Mouse (Mus musculus) kidney, embryonic 15.5 days (tissue): ENCODE results near the gene Dot1l. TPM values are rescaled to one million over a fixed set of nuclear protein-coding genes. Genes with fewer than 3 reads are reported as not detected.

Source experiments
- ATAC-seq: fragments of 200-750 bp; cut with Nextera tagmentation; replicated peaks from 2 replicates; pipeline ENCODE4 v1.8.0; 2017; ENCODE audit warnings: moderate TSS enrichment; ENCODE audit not compliant: low FRiP score
- H3K27ac ChIP-seq: fragments of 300-500 bp; sonication (generic); 2 replicates; pipeline ENCODE4 v1.5.1; 2015; ENCODE audit warnings: mild to moderate bottlenecking, inconsistent platforms
- H3K27me3 ChIP-seq: fragments of 300-500 bp; sonication (generic); 2 replicates; pipeline ENCODE4 v1.6.1; 2015; ENCODE audit warnings: inconsistent platforms
- H3K36me3 ChIP-seq: fragments of 300-500 bp; sonication (generic); 2 replicates; pipeline ENCODE4 v1.6.1; 2015; ENCODE audit warnings: inconsistent platforms
- H3K4me1 ChIP-seq: fragments of 300-500 bp; sonication (generic); 2 replicates; pipeline ENCODE4 v1.6.1; 2015; ENCODE audit warnings: inconsistent platforms
- H3K4me2 ChIP-seq: fragments of 300-500 bp; sonication (generic); 2 replicates; pipeline ENCODE4 v1.6.1; 2015; ENCODE audit warnings: moderate library complexity, mild to moderate bottlenecking, inconsistent platforms
- H3K4me3 ChIP-seq: fragments of 300-500 bp; sonication (generic); replicated peaks from 2 replicates; pipeline ENCODE4 v1.5.1; 2015; ENCODE audit warnings: mild to moderate bottlenecking, inconsistent platforms
- H3K9ac ChIP-seq: fragments of 300-500 bp; sonication (generic); 2 replicates; pipeline ENCODE4 v1.6.1; 2015; ENCODE audit warnings: mild to moderate bottlenecking, inconsistent platforms
- H3K9me3 ChIP-seq: fragments of 300-500 bp; sonication (generic); replicated peaks from 2 replicates; pipeline ENCODE4 v1.6.1; 2016; ENCODE audit warnings: inconsistent platforms
- WGBS: fragments of 180-500 bp; shearing (Covaris S2); methylation state at CpG from one replicate; pipeline ENCODE4 v1.1.7; 2015; ENCODE audit warnings: mixed read lengths; 5-methylcytosine and 5-hydroxymethylcytosine counted together
- polyA plus RNA-seq: library from polyadenylated mRNA; unstranded; fragments of >200 nt; fragmentation: Nextera tagmentation; extraction: Ambion mirVana; gene quantifications from 2 replicates; pipeline ENCODE4 v1.2.1, GENCODE M21; 2015

Dot1l gene
- polyA plus RNA-seq, 1 experiment from 2014 or later = 21.8 TPM

GRCm38 (mm10) chr10:80796307-80796848 is 41.4 kb downstream of the Dot1l start:
- Histone ChIP-seq H3K9ac (peak overlapping the region; percentile 95), H3K4me3 (peak overlapping the region; percentile 74), H3K9me3 (no peaks in the 10 kb centered on the region), H3K27ac (0 out of 2 replicates have a peak overlapping the region, but pooled peaks have one; percentile 18), H3K36me3 (peaks cover 68% of the 10 kb centered on the region), H3K27me3 (no peaks in the 10 kb centered on the region), H3K4me2 (peak overlapping the region; percentile 76), H3K4me1 (peaks cover 41% of the 10 kb centered on the region)
- ATAC-seq = no peak
- WGBS = 83% methylated on average over 9 of the region's 9 CpGs

- Histone ChIP-seq H3K4me2 (peak overlapping the region; percentile 76), H3K9ac (peak overlapping the region; percentile 95), H3K27ac (peak overlapping the region; percentile 99), H3K4me1 (peaks cover 33% of the 10 kb centered on the region), H3K36me3 (peaks cover 68% of the 10 kb centered on the region), H3K4me3 (peak overlapping the region; percentile 74), H3K27me3 (no peaks in the 10 kb centered on the region), H3K9me3 (no peaks in the 10 kb centered on the region)
- 2% methylated on average over 59 of the region's 59 CpGs for WGBS
- peak; percentile 76 for ATAC-seq
Observed at GRCm38 (mm10) chr10:80797186-80798149, 42.5 kb downstream of the Dot1l start.

- H3K4me3 ChIP-seq = peak within 1 kb of the TSS; percentile 74
- peak within 1 kb of the TSS; percentile 76 for H3K4me2 ChIP-seq
- peak within 1 kb of the TSS; percentile 95 for H3K9ac ChIP-seq
- peak; percentile 92 for ATAC-seq
- peaks cover 31% of the 10 kb centered on the region for H3K4me1 ChIP-seq
- under 1% methylated on average over 104 of the region's 104 CpGs for WGBS
- no peaks in the 10 kb centered on the region for H3K9me3 ChIP-seq
- H3K27ac ChIP-seq = peak within 1 kb of the TSS; percentile 99
- peaks cover 68% of the 10 kb centered on the region for H3K36me3 ChIP-seq
- no peaks in the 10 kb centered on the region for H3K27me3 ChIP-seq
Observed at GRCm38 (mm10) chr10:80798150-80799006, 43.4 kb downstream of the Dot1l start, which contains the start of the genes Sf3a2 and Plekhj1. Gene Sf3a2, plus strand, starts transcription at chr10:80798198. Gene Plekhj1, minus strand, starts transcription at chr10:80798626.

GRCm38 (mm10) chr10:80799070-80799566 is 44.1 kb downstream of the Dot1l start:
- Histone ChIP-seq H3K4me2 (peak overlapping the region; percentile 76), H3K9me3 (no peaks in the 10 kb centered on the region), H3K27ac (peak overlapping the region; percentile 99), H3K36me3 (peaks cover 68% of the 10 kb centered on the region), H3K4me3 (peak overlapping the region; percentile 74), H3K4me1 (peaks cover 31% of the 10 kb centered on the region), H3K27me3 (no peaks in the 10 kb centered on the region), H3K9ac (peak overlapping the region; percentile 95)
- ATAC-seq = no peak
- WGBS = 2% methylated on average over 18 of the region's 18 CpGs

- H3K4me2 ChIP-seq = no peak overlapping the region
- H3K36me3 ChIP-seq = peaks cover 54% of the 10 kb centered on the region
- 84% methylated on average over 10 of the region's 10 CpGs for WGBS
- no peak overlapping the region for H3K4me3 ChIP-seq
- peaks cover 38% of the 10 kb centered on the region for H3K4me1 ChIP-seq
- no peak for ATAC-seq
- H3K27me3 ChIP-seq = peaks cover 7% of the 10 kb centered on the region; the same call in 1 of the 2 replicates
- H3K9me3 ChIP-seq = no peaks in the 10 kb centered on the region
- no peak overlapping the region for H3K9ac ChIP-seq
- no peak overlapping the region for H3K27ac ChIP-seq
Observed at GRCm38 (mm10) chr10:80802204-80802912, 47.4 kb downstream of the Dot1l start.

- ATAC-seq = no peak
- Histone ChIP-seq H3K27ac (no peak overlapping the region), H3K36me3 (peaks cover 54% of the 10 kb centered on the region), H3K4me1 (peaks cover 44% of the 10 kb centered on the region), H3K9ac (no peak overlapping the region), H3K4me2 (no peak overlapping the region), H3K27me3 (peaks cover 7% of the 10 kb centered on the region; the same call in 1 of the 2 replicates), H3K4me3 (no peak overlapping the region), H3K9me3 (no peaks in the 10 kb centered on the region)
- 86% methylated on average over 3 of the region's 3 CpGs for WGBS
Observed at GRCm38 (mm10) chr10:80802996-80803395, 48.0 kb downstream of the Dot1l start.

GRCm38 (mm10) chr10:80804340-80804739 is 49.3 kb downstream of the Dot1l start:
- peaks cover 54% of the 10 kb centered on the region for H3K36me3 ChIP-seq
- H3K4me1 ChIP-seq = peaks cover 56% of the 10 kb centered on the region
- no peak overlapping the region for H3K27ac ChIP-seq
- 100% methylated on average over 2 of the region's 2 CpGs for WGBS
- no peak overlapping the region for H3K9ac ChIP-seq
- no peak for ATAC-seq
- H3K27me3 ChIP-seq = peaks cover 7% of the 10 kb centered on the region; the same call in 1 of the 2 replicates
- no peak overlapping the region for H3K4me3 ChIP-seq
- no peak overlapping the region for H3K4me2 ChIP-seq
- no peaks in the 10 kb centered on the region for H3K9me3 ChIP-seq

GRCm38 (mm10) chr10:80804916-80805315 is 49.9 kb downstream of the Dot1l start, which contains the start of gene Amh:
Gene Amh, plus strand, starts transcription at chr10:80805243.
- no peak for ATAC-seq
- 70% methylated on average over 6 of the region's 6 CpGs for WGBS
- Histone ChIP-seq H3K27me3 (peaks cover 10% of the 10 kb centered on the region), H3K4me2 (no peak within 1 kb of the TSS), H3K4me1 (peaks cover 55% of the 10 kb centered on the region), H3K27ac (no peak within 1 kb of the TSS), H3K9ac (peak within 1 kb of the TSS; percentile 15; the same call in 1 of the 2 replicates), H3K9me3 (no peaks in the 10 kb centered on the region), H3K36me3 (peaks cover 54% of the 10 kb centered on the region), H3K4me3 (no peak within 1 kb of the TSS)

- peak overlapping the region; percentile 15; the same call in 1 of the 2 replicates for H3K9ac ChIP-seq
- peaks cover 51% of the 10 kb centered on the region for H3K36me3 ChIP-seq
- no peak overlapping the region for H3K4me2 ChIP-seq
- H3K4me1 ChIP-seq = peaks cover 55% of the 10 kb centered on the region
- H3K9me3 ChIP-seq = no peaks in the 10 kb centered on the region
- WGBS = 76% methylated on average over 5 of the region's 5 CpGs
- H3K27me3 ChIP-seq = peaks cover 13% of the 10 kb centered on the region
- no peak overlapping the region for H3K4me3 ChIP-seq
- H3K27ac ChIP-seq = no peak overlapping the region
- no peak for ATAC-seq
Observed at GRCm38 (mm10) chr10:80805322-80805721, 50.3 kb downstream of the Dot1l start.

- H3K36me3 ChIP-seq = peaks cover 45% of the 10 kb centered on the region
- peak; percentile 40 for ATAC-seq
- H3K27ac ChIP-seq = no peak overlapping the region
- H3K4me2 ChIP-seq = no peak overlapping the region
- no peak overlapping the region for H3K4me3 ChIP-seq
- 18% methylated on average over 3 of the region's 3 CpGs for WGBS
- H3K9ac ChIP-seq = no peak overlapping the region
- H3K27me3 ChIP-seq = peaks cover 16% of the 10 kb centered on the region
- H3K4me1 ChIP-seq = peaks cover 56% of the 10 kb centered on the region
- H3K9me3 ChIP-seq = no peaks in the 10 kb centered on the region
Observed at GRCm38 (mm10) chr10:80805925-80806324, 50.9 kb downstream of the Dot1l start.
